Mouse (Mus musculus) kidney, postnatal 10 days (tissue): Measurements from ENCODE around the gene Zbbx.
A peak's percentile ranks its signal among the peaks of the same experiment; 100 is the strongest.

Experiments used
- DNase-seq: peaks from one replicate; pipeline ENCODE4 v3.0.0; 2021; ENCODE audit warnings: mixed read lengths

Gene Zbbx

DNA sequence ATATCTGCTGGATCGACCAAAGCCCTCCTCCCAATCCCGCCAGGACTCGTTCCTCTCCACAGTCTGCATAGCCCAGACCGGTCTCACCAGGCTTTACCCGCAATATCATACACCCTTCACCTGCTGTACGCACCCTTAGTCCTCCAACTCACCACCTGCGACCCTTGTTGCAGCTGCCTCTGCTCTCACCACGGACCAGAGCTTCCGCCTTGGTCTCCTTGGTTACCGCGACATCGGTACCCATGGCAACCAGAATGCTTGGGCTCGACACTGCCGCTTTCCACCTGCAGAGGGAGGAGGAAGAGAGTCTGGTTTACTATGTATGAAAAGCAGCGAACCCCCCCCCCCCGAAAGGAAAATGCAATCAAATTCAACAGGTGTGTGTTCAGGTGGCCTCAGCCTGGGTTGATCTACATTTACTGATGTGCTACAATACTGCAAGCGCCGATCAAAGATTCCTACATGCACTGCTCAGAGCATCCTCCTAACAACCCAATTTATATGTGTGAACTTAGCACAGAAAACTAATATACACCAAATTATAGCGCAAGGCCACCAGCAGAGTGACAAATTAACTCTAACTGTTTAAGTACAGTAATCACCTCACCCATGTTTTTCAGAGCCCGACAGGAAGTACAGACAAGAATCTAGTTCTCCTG lies at the start of gene Zbbx:
Zbbx (minus strand) TSS at position 197 of the 659 bp plus-strand sequence.
- DNase-seq: peak; percentile 44

DNA sequence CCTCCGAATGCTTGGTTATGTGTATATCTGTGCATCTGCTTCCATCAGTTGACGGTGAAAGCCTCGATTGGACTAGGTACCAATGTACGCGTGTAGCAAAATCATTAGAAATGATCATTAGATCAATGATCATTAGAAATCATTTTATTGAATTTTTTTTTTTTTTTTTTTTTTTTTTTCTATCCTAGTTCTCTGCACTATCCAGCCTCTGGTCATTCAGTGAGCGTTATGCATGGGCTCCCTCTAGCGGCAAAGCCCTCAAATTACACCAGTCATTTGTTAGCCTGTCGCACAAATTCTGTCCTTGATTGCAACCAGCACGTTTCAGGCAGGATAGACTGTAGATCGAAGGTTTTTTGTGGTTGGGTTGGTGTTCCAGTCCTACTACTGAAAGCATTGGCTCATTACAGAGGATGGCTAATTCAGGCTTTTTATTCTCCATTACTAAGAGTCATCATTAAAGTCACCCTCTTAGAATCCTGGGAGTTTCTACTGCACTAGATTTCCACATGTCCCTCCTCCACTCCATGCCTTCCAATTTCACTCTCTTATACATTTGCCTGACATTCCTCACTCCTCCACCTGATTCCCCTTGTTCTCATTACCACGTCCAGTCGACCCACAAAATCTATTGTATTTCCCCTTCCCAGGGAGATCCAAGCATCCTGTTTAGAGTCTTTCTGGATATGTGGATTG lies 38.1 kb upstream of the Zbbx start:
- peak; percentile 70 for DNase-seq

DNA sequence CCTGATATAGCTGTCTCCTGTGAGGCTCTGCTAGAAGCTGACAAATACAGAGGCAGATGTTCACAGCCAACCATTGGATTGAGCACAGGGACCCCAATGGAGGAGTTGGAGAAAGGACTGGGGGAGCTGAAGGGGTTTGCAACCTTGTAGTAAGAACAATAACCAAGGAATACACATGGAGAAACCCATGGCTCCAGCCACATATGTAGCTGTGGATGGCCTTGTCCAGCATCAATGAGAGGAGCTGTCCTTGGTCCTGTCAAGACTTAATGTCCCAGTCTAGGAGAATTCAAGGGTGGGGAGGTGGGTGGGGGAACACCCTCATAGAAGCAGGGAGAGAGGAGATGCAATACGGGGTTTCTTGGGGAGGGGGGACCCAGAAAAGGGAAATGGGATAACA lies 17.8 kb upstream of the Zbbx start:
- peak; percentile 10 for DNase-seq

DNA sequence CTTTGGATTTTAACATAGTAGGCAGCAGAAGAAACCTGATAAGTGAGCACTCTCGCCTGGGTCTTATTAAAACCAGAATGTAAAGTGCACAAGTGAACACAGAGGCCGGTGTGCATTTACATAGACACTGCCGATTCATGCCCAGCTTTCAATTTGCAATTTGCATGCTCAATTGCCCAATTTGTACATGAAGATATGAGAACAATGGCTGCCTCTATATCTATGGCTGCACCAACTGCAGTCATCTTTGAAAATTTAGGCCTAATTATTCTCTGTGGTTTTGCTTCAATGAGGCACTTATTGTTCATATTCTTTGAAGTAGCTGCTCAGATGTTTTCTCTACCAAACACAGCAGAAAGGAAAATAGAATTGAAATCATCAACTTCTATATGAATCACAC lies 23.0 kb downstream of the Zbbx start:
- no peak for DNase-seq

DNA sequence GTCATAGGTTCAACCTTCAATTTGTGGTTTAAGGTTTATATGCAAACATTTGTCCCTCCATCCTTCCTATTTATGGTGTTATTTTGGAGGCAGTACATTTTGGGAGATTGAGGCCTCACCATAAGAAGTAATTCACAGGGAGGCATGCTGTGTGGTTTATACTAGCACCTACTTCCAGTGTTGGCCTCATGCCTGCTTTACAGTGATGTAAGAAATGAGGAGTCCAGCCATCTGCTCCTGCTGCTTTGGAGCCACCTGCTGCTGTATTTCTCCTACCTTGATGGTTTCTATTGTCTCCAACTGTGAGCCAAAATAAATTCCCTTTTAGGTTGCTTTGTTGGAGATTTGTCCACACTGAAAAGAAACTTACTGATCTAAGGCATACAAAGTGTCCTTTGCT lies 60.0 kb downstream of the Zbbx start:
- DNase-seq: no peak

DNA sequence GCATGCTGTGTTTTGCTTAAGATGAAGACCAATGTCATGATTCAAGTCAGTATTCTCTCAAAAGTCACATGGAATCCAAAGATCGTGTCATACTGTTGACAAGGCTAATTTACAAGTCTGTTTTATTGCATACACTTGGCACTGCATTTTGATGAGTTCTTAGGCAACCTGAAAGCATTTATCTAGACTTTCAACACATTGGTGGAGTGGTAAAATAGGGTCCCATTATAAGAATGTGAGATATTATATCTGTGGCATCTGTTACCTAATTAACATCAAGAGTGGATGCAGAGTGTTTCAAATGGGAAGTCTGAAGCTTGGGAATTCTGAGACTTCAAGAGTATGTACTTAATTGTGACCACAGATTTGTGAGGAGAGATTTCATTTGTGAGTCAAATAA lies 79.1 kb downstream of the Zbbx start:
- no peak for DNase-seq

DNA sequence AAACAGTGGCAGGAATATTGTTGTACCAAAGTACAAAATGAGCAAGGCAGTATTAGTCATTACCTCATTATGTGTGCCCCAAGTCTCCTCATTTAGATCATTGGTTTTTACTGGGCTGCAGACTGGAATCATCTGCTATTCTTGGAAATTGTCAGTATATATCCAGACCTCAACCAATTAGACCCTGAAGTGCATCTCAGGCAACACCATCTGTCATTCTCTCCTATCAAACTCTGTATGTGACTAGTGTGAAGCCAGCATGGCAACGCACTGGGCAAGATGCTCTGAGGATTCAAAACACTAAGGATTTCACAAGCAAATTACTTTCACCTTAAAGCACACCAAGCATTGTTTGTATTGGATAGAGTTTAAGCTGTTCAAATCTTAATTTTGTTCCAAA lies 85.9 kb downstream of the Zbbx start:
- DNase-seq: no peak

DNA sequence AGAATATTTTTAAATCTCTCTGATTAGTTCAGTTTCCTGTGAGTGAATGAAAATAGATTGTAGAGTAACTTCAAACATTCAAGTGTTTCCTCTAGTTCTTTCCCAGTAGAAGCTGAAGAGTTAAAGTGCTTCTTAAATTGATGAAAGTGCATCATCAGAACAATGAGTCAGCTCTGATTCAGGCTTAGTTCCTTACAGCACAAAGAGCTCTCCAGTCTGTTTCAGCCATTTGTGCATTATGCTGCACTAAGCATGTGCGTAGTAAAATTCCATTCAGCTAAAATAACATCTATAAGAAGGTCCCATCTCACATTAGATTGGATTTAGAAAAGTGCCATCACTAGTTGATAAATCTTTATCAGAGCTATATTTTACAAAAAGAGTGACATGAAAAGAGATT lies 155.1 kb downstream of the Zbbx start:
- DNase-seq: no peak
